Mouse (Mus musculus): ENCODE measurements at regions not wholly inside any gene's neighbourhood (a gene's known extent, or its start where the extent isn't known, plus 50 kb on each side); places are given as distances from the start of the nearest gene placed in this dataset.

DNA sequence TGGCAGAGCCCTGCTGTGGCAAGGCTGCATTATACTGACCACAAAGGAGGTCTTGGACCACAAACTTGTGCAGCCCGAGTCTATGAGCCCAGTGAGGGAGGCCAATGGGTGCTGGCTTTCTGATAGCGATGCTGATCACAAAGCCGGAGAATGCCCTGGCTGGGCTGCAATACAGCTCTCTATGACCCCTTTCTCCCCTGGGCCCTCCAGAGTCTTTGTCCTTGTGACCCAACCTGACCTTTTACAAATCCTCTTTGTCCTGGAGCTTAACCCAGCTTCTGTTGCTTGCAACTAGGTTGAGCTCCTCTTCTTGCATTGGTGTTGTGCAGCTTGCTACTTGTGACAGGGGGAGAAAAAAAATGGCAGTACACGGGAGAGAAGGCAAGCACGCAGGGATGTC is 360.1 kb downstream of the Tbc1d22a start:
- TF ChIP-seq CTCF (IDR thresholded peaks at IDR 0.05; ENCODE audit: borderline replicate concordance, insufficient read depth, low read depth, low read length) (no peak), POLR2A (IDR thresholded peaks at IDR 0.05; ENCODE audit: borderline replicate concordance, insufficient read depth, low read length) (no peak)

All from cerebellum, adult 2 months (tissue).